ENCODE assay signal across 21 mouse cellular contexts in the genomic region with DNA sequence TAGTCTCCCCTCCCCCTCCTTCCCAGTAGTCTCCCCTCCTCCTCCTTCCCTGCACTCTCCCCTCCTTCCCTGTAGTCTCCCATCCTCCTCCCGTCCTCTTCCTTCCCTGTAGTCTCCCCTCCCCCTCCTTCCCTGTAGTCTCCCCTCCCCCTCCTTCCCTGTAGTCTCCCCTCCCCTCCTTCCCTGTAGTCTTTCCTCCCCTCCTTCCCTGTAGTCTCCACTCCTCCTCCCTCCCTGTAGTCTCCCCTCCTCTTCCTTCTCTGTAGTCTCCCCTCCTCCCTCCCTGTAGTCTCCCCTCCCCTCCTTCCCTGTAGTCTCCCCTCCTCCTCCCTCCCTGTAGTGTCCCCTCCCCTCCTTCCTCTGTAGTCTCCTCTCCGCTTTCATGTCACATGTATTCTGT. TPM values are rescaled to one million over a fixed set of nuclear protein-coding genes. Genes with fewer than 3 reads are reported as not detected.
"Had no signal": no experiment of that assay in that cellular context is flagged by ENCODE, and none has a peak within 500 bp of the region (broad histone marks: within the 10 kb centered on the region; RNA-seq: fewer than 3 reads in every experiment).

No protein-coding gene starts in this region.

- H3K4me3 ChIP-seq: kidney, embryonic 15.5 days; limb, embryonic 15.5 days; liver, embryonic 12.5 days; midbrain, embryonic 10.5 days; myocyte; neural tube, embryonic 12.5 days had no signal

- H3K9ac ChIP-seq: kidney, embryonic 15.5 days; limb, embryonic 15.5 days; liver, embryonic 12.5 days; lung, embryonic 14.5 days; neural tube, embryonic 12.5 days had no signal

- H3K4me1 ChIP-seq: kidney, embryonic 15.5 days; limb, embryonic 15.5 days; midbrain, embryonic 10.5 days; neural tube, embryonic 12.5 days had no signal

- H3K27ac ChIP-seq: kidney, embryonic 15.5 days; limb, embryonic 15.5 days; liver, embryonic 12.5 days; midbrain, embryonic 10.5 days; neural tube, embryonic 12.5 days had no signal

- H3K27me3 ChIP-seq: kidney, embryonic 15.5 days; limb, embryonic 15.5 days; liver, embryonic 12.5 days; neural tube, embryonic 12.5 days had no signal

- H3K36me3 ChIP-seq: kidney, embryonic 15.5 days; limb, embryonic 15.5 days; liver, embryonic 12.5 days; midbrain, embryonic 10.5 days; neural tube, embryonic 12.5 days had no signal

- H3K4me2 ChIP-seq: kidney, embryonic 15.5 days; limb, embryonic 15.5 days; liver, embryonic 12.5 days; lung, embryonic 14.5 days; neural tube, embryonic 12.5 days had no signal

- H3K9me3 ChIP-seq: kidney, embryonic 15.5 days; limb, embryonic 15.5 days; liver, embryonic 12.5 days; midbrain, embryonic 10.5 days; neural tube, embryonic 12.5 days had no signal

- ATAC-seq: liver, embryonic 12.5 days had no signal

- DNase-seq: kidney, postnatal 14 days; lung, embryonic 14.5 days; lung, postnatal 10 days; lung, postnatal 4 days; right cerebral cortex, adult 18-20 months; right cerebral cortex, postnatal 25 days; thymus, postnatal 36 days had no signal

RNA-seq across cellular contexts. Expression of gene Mbl2, which starts 18.7 kb away (rescaled TPM):
- total RNA-seq: layer of hippocampus, adult 8-10 months; layer of hippocampus, postnatal 14 days; left cerebral cortex, adult 18-20 months; left cerebral cortex, postnatal 14 days; megakaryocyte, adult 5-6 weeks; neutrophil, adult 5-6 weeks had no signal
- polyA plus RNA-seq: kidney, embryonic 15.5 days; limb, embryonic 11.5 days; limb, embryonic 15.5 days; lung, embryonic 14.5 days; midbrain, embryonic 10.5 days; myocyte; neural tube, embryonic 12.5 days; stomach, embryonic 16.5 days had no signal

RNA-seq across cellular contexts. Expression of gene Gldc, which starts 38.8 kb away (rescaled TPM):
- total RNA-seq: megakaryocyte, adult 5-6 weeks had no signal
